Comparison of ENCODE assay signal across 9 mouse cellular contexts in genomic region chr7:68833977-68834791, GRCm38 (mm10).
A peak's percentile ranks its signal among the peaks of the same experiment; 100 is the strongest.
DNase-seq lines count a peak whose midpoint lies in the region; ATAC-seq and TF ChIP-seq lines count a peak whose summit lies in the region.
"Had no signal": no experiment of that assay in that cellular context is flagged by ENCODE, and none has a peak within 500 bp of the region (broad histone marks: within the 10 kb centered on the region; RNA-seq: fewer than 3 reads in every experiment).

No protein-coding gene starts in this region.

- no peak overlapping the region for H3K4me2 ChIP-seq in intestine, postnatal 0 days (replicated peaks; ENCODE audit: low read depth)
- H3K4me2 ChIP-seq in intestine, embryonic 15.5 days (replicated peaks): no peak overlapping the region
- no peak overlapping the region for H3K4me2 ChIP-seq in forebrain, embryonic 15.5 days (replicated peaks)
- H3K4me2 ChIP-seq: neural tube, embryonic 13.5 days had no signal

- TF ChIP-seq CTCF in intestine, postnatal 0 days (IDR thresholded peaks at IDR 0.05; ENCODE audit: low read depth): peak; percentile 85
- TF ChIP-seq CTCF in thymus, adult 2 months (IDR thresholded peaks at IDR 0.05; ENCODE audit: borderline replicate concordance, control insufficient read depth, extremely low read depth, insufficient read depth, low read length, poor library complexity): no peak

- H3K27ac ChIP-seq in intestine, postnatal 0 days (ENCODE audit: low read depth, low read length): no peak overlapping the region
- H3K27ac ChIP-seq in intestine, embryonic 15.5 days: no peak overlapping the region
- H3K27ac ChIP-seq in forebrain, embryonic 15.5 days (replicated peaks): no peak overlapping the region; the same call in 1 of the 2 replicates
- no peak overlapping the region for H3K27ac ChIP-seq in thymus, adult 2 months (ENCODE audit: control insufficient read depth, insufficient read depth, low read length)
- H3K27ac ChIP-seq: neural tube, embryonic 13.5 days had no signal

- WGBS in intestine, postnatal 0 days: 47% methylated on average over 10 of the region's 10 CpGs
- 50% methylated on average over 10 of the region's 10 CpGs for WGBS in intestine, embryonic 15.5 days
- WGBS in forebrain, embryonic 15.5 days: 37% methylated on average over 10 of the region's 10 CpGs
- 51% methylated on average over 10 of the region's 10 CpGs for WGBS in thymus, adult 2 months

- H3K27me3 ChIP-seq in intestine, postnatal 0 days (replicated peaks; ENCODE audit: control insufficient read depth, insufficient read depth, low read length): no peaks in the 10 kb centered on the region
- H3K27me3 ChIP-seq in intestine, embryonic 15.5 days (replicated peaks): no peaks in the 10 kb centered on the region
- H3K27me3 ChIP-seq in forebrain, embryonic 15.5 days: no peaks in the 10 kb centered on the region
- H3K27me3 ChIP-seq in thymus, adult 2 months (ENCODE audit: control insufficient read depth, insufficient read depth, low read length): no peaks in the 10 kb centered on the region
- H3K27me3 ChIP-seq: neural tube, embryonic 13.5 days had no signal

- H3K4me3 ChIP-seq in intestine, postnatal 0 days (ENCODE audit: low read depth, low read length): no peak overlapping the region
- no peak overlapping the region for H3K4me3 ChIP-seq in intestine, embryonic 15.5 days (replicated peaks)
- no peak overlapping the region for H3K4me3 ChIP-seq in forebrain, embryonic 15.5 days
- no peak overlapping the region for H3K4me3 ChIP-seq in thymus, adult 2 months (ENCODE audit: control insufficient read depth, insufficient read depth, low read length)
- H3K4me3 ChIP-seq: neural tube, embryonic 13.5 days had no signal

- H3K36me3 ChIP-seq in intestine, postnatal 0 days (ENCODE audit: control insufficient read depth, insufficient read depth): no peaks in the 10 kb centered on the region
- no peaks in the 10 kb centered on the region for H3K36me3 ChIP-seq in intestine, embryonic 15.5 days
- H3K36me3 ChIP-seq in forebrain, embryonic 15.5 days: no peaks in the 10 kb centered on the region
- H3K36me3 ChIP-seq in thymus, adult 2 months (ENCODE audit: control insufficient read depth, insufficient read depth, low read length): no peaks in the 10 kb centered on the region
- H3K36me3 ChIP-seq: neural tube, embryonic 13.5 days had no signal

- H3K4me1 ChIP-seq in intestine, postnatal 0 days (replicated peaks; ENCODE audit: control insufficient read depth, insufficient read depth, low read length): no peaks in the 10 kb centered on the region
- no peaks in the 10 kb centered on the region for H3K4me1 ChIP-seq in intestine, embryonic 15.5 days (replicated peaks)
- no peaks in the 10 kb centered on the region for H3K4me1 ChIP-seq in forebrain, embryonic 15.5 days
- H3K4me1 ChIP-seq in thymus, adult 2 months (replicated peaks; ENCODE audit: control insufficient read depth, insufficient read depth, low read length): no peaks in the 10 kb centered on the region
- H3K4me1 ChIP-seq: neural tube, embryonic 13.5 days had no signal

- no peaks in the 10 kb centered on the region for H3K9me3 ChIP-seq in intestine, postnatal 0 days (ENCODE audit: control insufficient read depth)
- no peaks in the 10 kb centered on the region for H3K9me3 ChIP-seq in intestine, embryonic 15.5 days
- H3K9me3 ChIP-seq in forebrain, embryonic 15.5 days: no peaks in the 10 kb centered on the region
- H3K9me3 ChIP-seq: neural tube, embryonic 13.5 days had no signal

- ATAC-seq in intestine, postnatal 0 days: no peak
- ATAC-seq in intestine, embryonic 15.5 days: no peak
- ATAC-seq in forebrain, embryonic 15.5 days (replicated peaks): peak; percentile 73
- ATAC-seq in megakaryocyte progenitor cell, adult 5-6 weeks (replicated peaks; ENCODE audit: poor library complexity): peak; percentile 85
- ATAC-seq in inflammation-experienced regulatory T-cells, adult 6 months: no peak

- DNase-seq in ZHBTc4 (ENCODE audit: low read depth, low spot score): peak; percentile 59
- DNase-seq in thymus, adult 2 months: no peak
- no peak for DNase-seq in urinary bladder, postnatal 14 days (ENCODE audit: low spot score)

- no peak overlapping the region for H3K9ac ChIP-seq in intestine, postnatal 0 days (ENCODE audit: low read depth, low read length)
- no peak overlapping the region for H3K9ac ChIP-seq in intestine, embryonic 15.5 days
- no peak overlapping the region for H3K9ac ChIP-seq in forebrain, embryonic 15.5 days (replicated peaks)
- H3K9ac ChIP-seq: neural tube, embryonic 13.5 days had no signal

- no peak for TF ChIP-seq POLR2A in thymus, adult 2 months (IDR thresholded peaks at IDR 0.05; ENCODE audit: control insufficient read depth, extremely low read depth, insufficient read depth, low read length, poor library complexity)

Comparison
In these comparisons a context has a peak if more than half of its experiments do, and no peak if none do; other contexts are left out.
1. ATAC-seq: peak in forebrain, embryonic 15.5 days (single experiment) and megakaryocyte progenitor cell, adult 5-6 weeks (single experiment); none in intestine, postnatal 0 days (single experiment), intestine, embryonic 15.5 days (single experiment) and inflammation-experienced regulatory T-cells, adult 6 months (single experiment).